Mouse (Mus musculus) right cerebral cortex, postnatal 10 days (tissue): ENCODE measurements at regions not wholly inside any gene's neighbourhood (a gene's known extent, or its start where the extent isn't known, plus 50 kb on each side); places are given as distances from the start of the nearest gene placed in this dataset.

Experiments used
- DNase-seq, 2 experiments: peaks; one replicate each; pipeline ENCODE4 v3.0.0; 2021; ENCODE audit warnings: low spot score in 2 of 2

DNA sequence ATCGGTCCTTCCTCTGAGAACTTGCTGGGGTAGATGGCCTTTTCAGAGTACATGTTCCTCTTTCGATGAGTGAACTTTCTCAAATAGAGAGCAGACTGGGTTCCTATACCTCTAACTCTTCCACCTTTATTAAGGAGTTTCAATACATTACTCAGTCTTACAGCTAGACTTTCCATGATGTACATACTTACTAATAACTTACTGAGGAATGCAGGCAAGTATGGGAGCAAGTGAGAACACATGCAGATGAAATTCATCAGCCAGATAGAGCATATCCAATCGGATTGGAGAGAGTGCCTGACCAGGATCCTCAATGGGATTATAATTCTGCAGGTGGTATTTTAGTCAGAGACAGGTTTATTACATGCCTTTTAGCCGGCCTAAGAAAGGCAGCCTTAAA, 292.2 kb upstream of the Large1 start:
- no peak for DNase-seq

DNA sequence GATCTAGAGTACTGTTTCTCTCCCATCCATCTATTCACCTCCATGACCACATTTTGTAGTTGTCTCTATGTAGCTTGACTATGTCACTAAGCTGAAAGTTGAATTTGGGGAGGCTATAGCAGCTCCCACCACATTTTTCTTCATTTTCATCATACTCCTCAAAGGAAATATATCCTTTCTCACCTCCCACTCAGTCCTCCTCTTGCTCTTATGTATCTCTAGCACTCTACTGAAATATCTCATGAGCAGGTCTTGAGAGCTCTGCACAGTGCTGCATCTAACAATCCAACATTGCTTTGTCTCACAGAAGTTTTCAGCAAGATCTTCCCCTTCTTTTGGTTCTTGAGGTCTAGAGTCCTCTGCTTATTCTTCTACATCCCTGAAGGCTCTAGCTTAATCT, 273.5 kb upstream of the Large1 start:
- DNase-seq, result no peak

DNA sequence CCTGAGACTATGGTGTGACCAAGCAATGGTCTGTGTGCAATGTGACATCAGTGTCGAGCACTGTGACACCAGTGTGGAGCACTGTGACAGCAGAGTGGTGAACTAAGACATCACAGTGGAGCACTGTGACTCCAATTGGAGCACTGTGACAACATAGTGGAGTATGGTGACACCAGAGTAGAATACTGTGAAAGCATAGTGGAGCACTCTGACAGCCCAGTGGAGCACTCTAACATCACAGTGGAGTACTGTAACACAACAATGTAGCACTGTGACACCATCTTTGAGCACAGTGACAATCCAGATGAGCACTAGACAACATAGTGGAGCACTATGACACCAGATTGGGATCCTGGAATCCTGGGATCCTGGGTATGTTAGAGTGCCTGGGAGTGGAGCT, 265.6 kb upstream of the Large1 start:
- no peak for DNase-seq

DNA sequence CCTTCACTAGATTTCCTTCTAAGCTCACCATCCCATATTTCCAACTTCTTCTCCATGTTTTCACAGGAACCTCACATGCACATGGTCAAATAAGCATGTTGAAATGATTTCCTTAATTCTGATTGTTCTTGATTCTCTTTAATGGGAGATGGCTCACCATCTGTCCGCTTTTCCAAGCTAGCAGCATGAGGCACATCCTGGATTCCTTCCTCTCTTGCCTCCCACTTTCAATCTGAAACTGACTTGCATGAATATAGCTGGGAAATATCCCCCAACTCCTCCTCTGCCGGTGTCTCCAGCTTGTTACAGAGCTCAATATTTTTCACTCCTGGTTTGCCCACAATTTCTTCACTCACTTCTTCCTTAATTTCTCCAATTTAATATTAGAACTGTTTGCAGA, 261.3 kb upstream of the Large1 start:
- DNase-seq, result peak; percentile 22 to 39

DNA sequence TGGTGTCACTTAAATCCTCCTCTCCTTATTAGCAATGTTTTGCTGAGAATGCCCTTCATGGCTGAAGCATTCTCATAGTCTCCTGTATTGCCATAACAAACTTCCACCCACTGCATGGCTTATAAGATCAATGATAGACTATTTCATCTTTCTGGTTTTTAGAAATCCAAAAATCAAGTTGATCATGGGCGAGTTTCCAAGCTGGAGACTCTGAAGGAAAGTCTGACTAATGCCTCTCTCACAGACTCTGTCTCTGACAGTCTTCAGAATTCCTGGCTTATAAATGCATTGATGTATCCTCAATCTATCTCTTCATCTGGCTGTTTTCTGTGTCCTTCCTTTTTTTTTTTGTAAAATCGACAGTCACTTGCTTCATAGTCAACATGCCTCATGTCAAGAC, 260.8 kb upstream of the Large1 start:
- DNase-seq, result no peak

DNA sequence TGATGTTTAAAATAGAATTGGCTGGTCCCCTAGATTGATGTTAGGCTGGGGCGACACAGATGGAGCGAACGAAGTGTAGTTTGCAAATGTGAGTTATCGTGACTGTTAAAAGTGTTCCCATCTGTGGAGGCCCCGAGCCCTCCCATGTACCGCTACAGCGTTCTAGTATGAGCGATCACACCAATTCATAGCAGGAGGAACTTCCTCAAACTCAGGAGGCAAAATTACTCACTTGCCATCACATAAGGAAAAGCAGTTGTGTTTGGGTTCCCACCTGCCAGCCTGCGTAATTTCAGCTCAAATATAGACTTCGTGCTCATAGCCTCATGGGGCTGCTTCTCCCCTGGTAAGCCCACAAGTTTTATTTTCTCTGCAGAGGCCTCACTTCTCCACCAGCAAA, 258.2 kb upstream of the Large1 start:
- peak; percentile 67 to 87 for DNase-seq

DNA sequence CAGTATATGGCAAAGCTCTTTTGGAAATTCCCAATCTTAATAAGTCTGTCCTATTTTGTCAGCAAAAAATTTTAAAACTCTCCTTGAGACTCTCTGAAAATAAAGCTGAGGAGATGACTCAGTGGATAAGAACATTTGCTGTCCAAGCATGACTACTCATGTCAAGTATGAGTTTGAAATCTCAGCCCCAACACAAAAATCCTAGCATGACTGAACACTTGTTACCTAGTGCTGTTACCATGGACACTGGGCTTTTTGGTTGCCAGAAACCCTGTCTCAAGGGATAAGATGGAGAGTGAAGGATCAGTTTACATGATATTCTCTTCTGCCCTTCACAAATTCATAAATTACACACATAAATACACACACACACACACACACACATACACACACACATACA, 217.3 kb upstream of the Large1 start:
- peak in 1 of 2 experiments; percentile 35 for DNase-seq

DNA sequence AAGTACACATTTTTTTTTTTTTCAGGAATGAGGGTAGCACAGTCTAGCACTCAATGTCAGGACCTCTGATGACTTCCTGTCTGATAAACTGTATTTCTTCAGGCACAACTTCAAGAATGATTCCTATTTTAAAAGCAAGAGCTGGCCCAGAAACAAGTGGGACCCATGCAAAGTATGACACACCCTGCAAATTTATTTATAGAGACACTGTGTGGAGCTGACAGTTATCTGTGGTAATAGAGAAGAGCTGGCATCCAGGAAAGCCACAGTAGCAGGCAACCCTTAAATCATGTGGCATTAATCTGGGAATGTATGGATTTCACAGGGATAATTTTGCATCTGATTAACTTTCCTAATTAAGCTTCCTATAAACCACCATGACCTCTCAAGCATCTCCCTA, 216.6 kb upstream of the Large1 start:
- DNase-seq, result no peak
